Mouse (Mus musculus): Measurements from ENCODE around the gene Glce. TPM values are rescaled to one million over a fixed set of nuclear protein-coding genes. Genes with fewer than 3 reads are reported as not detected.

The Glce gene
- total RNA-seq, 2 experiments from 2014 or later, result 26.5 to 28.4 TPM

Small RNA genes within 50 kb of the gene (microRNA-seq; reads per million reads assigned to microRNA genes)
- gene Mir5133, result 5.5 reads per million, percentile 19 among the genes with 10 or more reads in this experiment

Other genes starting within 250 kb of the Glce start
- 1,000 to 10,000 TPM; 1,724 to 1,730 TPM for gene Rplp1, start 208.1 kb downstream of the Glce start, total RNA-seq (2021)
- gene Kif23, start 175.9 kb downstream of the Glce start, total RNA-seq (2021), result 1 to 10 TPM; 4.8 to 5.5 TPM
- gene Paqr5, start 95.8 kb downstream of the Glce start, total RNA-seq (2021), result 1 to 10 TPM in 1 of 2 experiments, under 1 TPM in 1; 0.51 to 1.8 TPM
- gene Spesp1, start 159.6 kb upstream of the Glce start, total RNA-seq (2021), result not detected
- gene Anp32a, start 218.6 kb upstream of the Glce start, total RNA-seq (2021), result 100 to 1,000 TPM; 232 to 233 TPM

Measured in left cerebral cortex, postnatal 10 days (tissue).